ENCODE assay signal across 9 mouse cellular contexts in the genomic region with DNA sequence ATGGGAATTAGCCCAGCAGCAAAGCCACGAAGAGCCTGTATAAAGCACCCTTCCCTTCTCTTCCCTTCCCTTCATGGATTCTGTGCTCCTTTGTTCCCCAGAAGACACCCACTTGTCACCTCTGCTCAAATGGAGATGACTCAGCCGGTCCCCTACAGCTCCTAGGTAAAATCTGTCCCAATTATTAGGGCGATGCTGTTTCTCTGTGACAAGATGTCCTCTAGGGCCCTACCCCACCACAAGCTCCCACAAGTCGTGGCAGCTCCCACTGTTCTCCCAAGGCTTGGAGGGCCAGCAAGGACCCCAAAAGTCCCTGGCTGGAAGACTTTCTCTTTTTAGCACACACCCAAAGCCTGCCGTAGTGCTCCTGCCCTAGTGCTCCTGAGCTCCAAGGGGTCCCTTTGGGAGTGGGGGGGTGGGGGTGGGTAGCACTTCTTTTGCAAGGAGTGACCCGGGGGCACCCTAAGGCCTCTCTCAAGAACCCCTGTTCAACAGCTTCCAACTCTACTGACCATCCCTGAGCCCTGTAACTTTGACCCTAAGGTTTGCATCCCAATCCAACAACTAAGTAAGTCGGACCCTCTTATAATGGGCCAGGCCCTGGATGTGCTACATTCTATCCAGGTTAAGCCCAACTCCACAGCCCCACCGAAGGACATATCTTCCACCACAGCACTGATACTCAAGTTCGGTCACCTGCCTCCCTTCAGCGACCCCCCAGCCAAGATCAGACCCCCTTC. TPM values are rescaled to one million over a fixed set of nuclear protein-coding genes. Genes with fewer than 3 reads are reported as not detected.
DNase-seq lines count a peak whose midpoint lies in the region; ATAC-seq and TF ChIP-seq lines count a peak whose summit lies in the region.
"Had no signal": no experiment of that assay in that cellular context is flagged by ENCODE, and none has a peak within 500 bp of the region (broad histone marks: within the 10 kb centered on the region; RNA-seq: fewer than 3 reads in every experiment).

No protein-coding gene starts in this region.

- H3K79me2 ChIP-seq in C2C12 (ENCODE audit: control insufficient read depth, insufficient read depth): peaks cover 65% of the 10 kb centered on the region

- H3K27me3 ChIP-seq in C2C12 (ENCODE audit: control insufficient read depth, insufficient read depth, insufficient read length): no peaks in the 10 kb centered on the region
- H3K27me3 ChIP-seq in forebrain, embryonic 13.5 days: no peaks in the 10 kb centered on the region
- H3K27me3 ChIP-seq in limb, embryonic 13.5 days: no peaks in the 10 kb centered on the region
- no peaks in the 10 kb centered on the region for H3K27me3 ChIP-seq in stomach, embryonic 15.5 days (replicated peaks)
- H3K27me3 ChIP-seq: Patski had no signal

- no peak overlapping the region; the same call in 1 of the 2 replicates for H3K27ac ChIP-seq in forebrain, embryonic 13.5 days
- peak overlapping the region; percentile 79 for H3K27ac ChIP-seq in limb, embryonic 13.5 days
- peak overlapping the region; percentile 82 for H3K27ac ChIP-seq in stomach, embryonic 15.5 days

- no peak for TF ChIP-seq CTCF in C2C12 (IDR thresholded peaks at IDR 0.05; ENCODE audit: control insufficient read depth, insufficient read depth, insufficient read length)

- no peak for DNase-seq in frontal cortex, postnatal 14 days (ENCODE audit: low spot score in 2 of 2)
- DNase-seq in layer of hippocampus, adult 8-10 months (ENCODE audit: low spot score in 2 of 2): no peak
- no peak for DNase-seq in frontal cortex, postnatal 10 days (ENCODE audit: low spot score in 2 of 2)

- H3K9ac ChIP-seq in forebrain, embryonic 13.5 days: peak overlapping the region; percentile 93
- peak overlapping the region; percentile 87 for H3K9ac ChIP-seq in limb, embryonic 13.5 days
- peak overlapping the region; percentile 91 for H3K9ac ChIP-seq in stomach, embryonic 15.5 days

- peak overlapping the region; percentile 75 for H3K4me2 ChIP-seq in forebrain, embryonic 13.5 days
- H3K4me2 ChIP-seq in limb, embryonic 13.5 days (replicated peaks): peak overlapping the region; percentile 82
- H3K4me2 ChIP-seq in stomach, embryonic 15.5 days: peak overlapping the region; percentile 84

- peak; percentile 31; the same call in 1 of the 2 replicates for ATAC-seq in frontal cortex, adult (ENCODE audit: low TSS enrichment)
- ATAC-seq in forebrain, embryonic 13.5 days: peak; percentile 51
- ATAC-seq in limb, embryonic 13.5 days (ENCODE audit: low FRiP score, low read depth): peak; percentile 22
- peak; percentile 3; the same call in 1 of the 2 replicates for ATAC-seq in stomach, embryonic 15.5 days (ENCODE audit: insufficient read depth, low FRiP score, low read depth)

- H3K9me3 ChIP-seq in forebrain, embryonic 13.5 days (replicated peaks): no peaks in the 10 kb centered on the region
- H3K9me3 ChIP-seq in limb, embryonic 13.5 days: no peaks in the 10 kb centered on the region
- H3K9me3 ChIP-seq in stomach, embryonic 15.5 days: no peaks in the 10 kb centered on the region

- H3ac ChIP-seq in C2C12 (ENCODE audit: control insufficient read depth, insufficient read length, low read depth): peak overlapping the region; percentile 58

- WGBS in forebrain, embryonic 13.5 days: 24% methylated on average over 10 of the region's 10 CpGs
- 14% methylated on average over 10 of the region's 10 CpGs for WGBS in limb, embryonic 13.5 days
- 14% methylated on average over 10 of the region's 10 CpGs for WGBS in stomach, embryonic 15.5 days

- H3K36me3 ChIP-seq in C2C12 (ENCODE audit: control insufficient read depth, insufficient read depth): peaks cover 27% of the 10 kb centered on the region
- peaks cover 8% of the 10 kb centered on the region; the same call in 1 of the 2 replicates for H3K36me3 ChIP-seq in forebrain, embryonic 13.5 days (ENCODE audit: poor library complexity, severe bottlenecking)
- H3K36me3 ChIP-seq in limb, embryonic 13.5 days: peaks cover 26% of the 10 kb centered on the region
- H3K36me3 ChIP-seq in stomach, embryonic 15.5 days: peaks cover 9% of the 10 kb centered on the region; the same call in 1 of the 2 replicates

- H3K4me1 ChIP-seq in forebrain, embryonic 13.5 days: peaks cover 25% of the 10 kb centered on the region
- peaks cover 39% of the 10 kb centered on the region for H3K4me1 ChIP-seq in limb, embryonic 13.5 days
- peaks cover 14% of the 10 kb centered on the region for H3K4me1 ChIP-seq in stomach, embryonic 15.5 days

- H3K79me3 ChIP-seq in C2C12 (ENCODE audit: low read depth): peaks cover 30% of the 10 kb centered on the region

- H3K4me3 ChIP-seq in C2C12 (ENCODE audit: insufficient read depth, poor library complexity, severe bottlenecking): peak overlapping the region; percentile 93
- peak overlapping the region; percentile 88 for H3K4me3 ChIP-seq in forebrain, embryonic 13.5 days
- H3K4me3 ChIP-seq in limb, embryonic 13.5 days: peak overlapping the region; percentile 85
- peak overlapping the region; percentile 91 for H3K4me3 ChIP-seq in stomach, embryonic 15.5 days (replicated peaks)

TF ChIP-seq in C2C12, 6 proteins besides CTCF, POLR2A, EP300 and RAD21:
- TF ChIP-seq FOSL1 (IDR thresholded peaks at IDR 0.05; ENCODE audit: insufficient read depth, low read length, poor library complexity, severe bottlenecking) (no peak), MAX (IDR thresholded peaks at IDR 0.05) (no peak), MYOG (IDR thresholded peaks at IDR 0.05; ENCODE audit: control insufficient read depth, extremely low read depth, insufficient read length) (no peak), CEBPB (IDR thresholded peaks at IDR 0.05; ENCODE audit: low read depth) (no peak), MYOD1 (IDR thresholded peaks at IDR 0.05; ENCODE audit: control insufficient read depth, insufficient read length, low read depth) (no peak), USF1 (IDR thresholded peaks at IDR 0.05; ENCODE audit: low read depth) (no peak)

RNA-seq across cellular contexts. Expression of a gene that starts 0.5 kb away (rescaled TPM):
- 19.4 TPM for polyA plus RNA-seq in C2C12 (2012; fragmentation: generic; extraction: Trizol)
- 23.4 and 25.1 TPM in 2 replicates for polyA plus RNA-seq in forebrain, embryonic 13.5 days (2015; fragmentation: Nextera tagmentation; extraction: Ambion mirVana)
- 19.8 and 21.3 TPM in 2 replicates for polyA plus RNA-seq in limb, embryonic 13.5 days (2015; fragmentation: Nextera tagmentation; extraction: Ambion mirVana)
- polyA plus RNA-seq in stomach, embryonic 15.5 days (2015; fragmentation: Nextera tagmentation; extraction: Ambion mirVana): 24.4 and 26.1 TPM in 2 replicates
- total RNA-seq in layer of hippocampus, adult 8-10 months (2022): 10 to 100 TPM; 19.4 to 24.4 (median 21.0) TPM

RNA-seq across cellular contexts. Expression of a gene that starts 1.0 kb away (rescaled TPM):
- 96.2 TPM for polyA plus RNA-seq in C2C12 (2012; fragmentation: generic; extraction: Trizol)
- polyA plus RNA-seq in forebrain, embryonic 13.5 days (2015; fragmentation: Nextera tagmentation; extraction: Ambion mirVana): 64.0 and 70.1 TPM in 2 replicates
- polyA plus RNA-seq in limb, embryonic 13.5 days (2015; fragmentation: Nextera tagmentation; extraction: Ambion mirVana): 87.4 and 89.4 TPM in 2 replicates
- 95.5 and 101 TPM in 2 replicates for polyA plus RNA-seq in stomach, embryonic 15.5 days (2015; fragmentation: Nextera tagmentation; extraction: Ambion mirVana)
- 10 to 100 TPM; 67.1 to 80.6 (median 76.9) TPM for total RNA-seq in layer of hippocampus, adult 8-10 months (2022)
